ENCODE assay signal across 21 mouse cellular contexts in the genomic region with DNA sequence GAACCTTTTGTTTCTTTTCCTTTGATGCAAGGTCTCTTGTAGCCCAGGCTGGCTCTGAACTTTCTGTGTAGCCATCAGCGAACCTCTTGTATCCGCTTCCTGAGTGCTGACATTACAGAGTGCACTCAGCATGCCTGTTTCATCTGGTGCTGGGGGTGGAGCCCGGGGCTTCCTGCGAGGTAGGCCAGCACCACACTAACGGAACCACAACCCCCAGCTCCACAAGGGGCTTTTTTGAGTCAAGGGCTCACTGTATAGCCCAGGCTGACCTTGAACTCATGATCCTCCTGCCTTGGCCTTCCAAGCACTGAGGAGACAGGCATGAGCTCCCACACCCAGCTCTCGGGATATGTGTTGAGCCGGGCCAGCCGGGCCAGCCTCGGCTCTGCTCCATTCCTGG.
"Had no signal": no experiment of that assay in that cellular context is flagged by ENCODE, and none has a peak within 500 bp of the region (broad histone marks: within the 10 kb centered on the region; RNA-seq: fewer than 3 reads in every experiment).

No protein-coding gene starts in this region.

- H3K9me3 ChIP-seq: kidney, embryonic 15.5 days; liver, embryonic 15.5 days; lung, embryonic 15.5 days; megakaryocyte, embryonic 14.5 days; neural tube, embryonic 12.5 days; neural tube, embryonic 15.5 days; stomach, embryonic 15.5 days had no signal

- H3K9ac ChIP-seq: kidney, embryonic 15.5 days; liver, embryonic 15.5 days; lung, embryonic 15.5 days; neural tube, embryonic 12.5 days; neural tube, embryonic 15.5 days; stomach, embryonic 15.5 days had no signal

- H3K4me2 ChIP-seq: kidney, embryonic 15.5 days; liver, embryonic 11.5 days; liver, embryonic 15.5 days; lung, embryonic 15.5 days; midbrain, embryonic 11.5 days; neural tube, embryonic 12.5 days; neural tube, embryonic 15.5 days; stomach, embryonic 15.5 days had no signal

- H3K27ac ChIP-seq: left cerebral cortex, adult 2 months; liver, embryonic 15.5 days; lung, embryonic 15.5 days; neural tube, embryonic 12.5 days; neural tube, embryonic 15.5 days; stomach, embryonic 15.5 days had no signal

- DNase-seq: kidney, postnatal 10 days; kidney, postnatal 36 days; layer of hippocampus, postnatal 36 days; lung, adult 18-20 months; lung, postnatal 10 days; lung, postnatal 36 days; midbrain, embryonic 14.5 days; right cerebral cortex, adult 18-20 months; right cerebral cortex, postnatal 25 days; spleen, adult 18-20 months; thymus, postnatal 25 days had no signal

- H3K27me3 ChIP-seq: kidney, embryonic 15.5 days; liver, embryonic 15.5 days; lung, embryonic 15.5 days; megakaryocyte, embryonic 14.5 days; neural tube, embryonic 12.5 days; neural tube, embryonic 15.5 days; stomach, embryonic 15.5 days had no signal

- H3K4me3 ChIP-seq: kidney, embryonic 15.5 days; left cerebral cortex, adult 2 months; liver, embryonic 15.5 days; lung, embryonic 15.5 days; neural tube, embryonic 12.5 days; neural tube, embryonic 15.5 days; stomach, embryonic 15.5 days had no signal
